Mouse (Mus musculus): ENCODE results near the gene Suv39h1. TPM values are rescaled to one million over a fixed set of nuclear protein-coding genes. Genes with fewer than 3 reads are reported as not detected.
"Not testable (repeated sequence)": the region's sequence is repeated elsewhere in the genome, so short reads cannot be mapped to it uniquely, and the experiment has no call there.

The Suv39h1 gene
- total and polyA plus RNA-seq, 2 experiments from 2014 or later: 37.7 to 46.1 TPM

GRCm38 (mm10) chrX:8026811-8027210, 47.7 kb downstream of the Suv39h1 start:
- no peaks in the 10 kb centered on the region for H3K36me3 ChIP-seq (ENCODE audit: insufficient read depth)
- TF ChIP-seq CTCF (IDR thresholded peaks at IDR 0.05; ENCODE audit: low read depth): no peak
- DNase-seq (no peak), ATAC-seq (no peak)
- H3K4me3 ChIP-seq (ENCODE audit: low read depth, low read length): no peak overlapping the region
- H3K27ac ChIP-seq (ENCODE audit: low read depth, low read length): no peak overlapping the region
- H3K27me3 ChIP-seq (ENCODE audit: insufficient read depth, low read length): no peaks in the 10 kb centered on the region
- 77% methylated on average over 4 of the region's 4 CpGs for WGBS
- no peak overlapping the region for H3K9ac ChIP-seq
- H3K4me1 ChIP-seq (ENCODE audit: insufficient read depth): no peaks in the 10 kb centered on the region
- H3K9me3 ChIP-seq (ENCODE audit: low read length): no peaks in the 10 kb centered on the region
- no peak overlapping the region for H3K4me2 ChIP-seq (ENCODE audit: low read depth)

GRCm38 (mm10) chrX:8024795-8025194, 49.8 kb downstream of the Suv39h1 start:
- Histone ChIP-seq H3K9me3 (ENCODE audit: low read length) (no peaks in the 10 kb centered on the region), H3K9ac (no peak overlapping the region), H3K4me2 (ENCODE audit: low read depth) (no peak overlapping the region), H3K27me3 (ENCODE audit: insufficient read depth, low read length) (no peaks in the 10 kb centered on the region), H3K27ac (ENCODE audit: low read depth, low read length) (no peak overlapping the region), H3K4me3 (ENCODE audit: low read depth, low read length) (no peak overlapping the region), H3K36me3 (ENCODE audit: insufficient read depth) (no peaks in the 10 kb centered on the region), H3K4me1 (ENCODE audit: insufficient read depth) (no peaks in the 10 kb centered on the region)
- TF ChIP-seq CTCF (IDR thresholded peaks at IDR 0.05; ENCODE audit: low read depth): no peak
- DNase-seq (no peak), ATAC-seq (no peak)
- WGBS: 63% methylated on average over 2 of the region's 2 CpGs

- ATAC-seq: peak; percentile 20; the same call in 1 of the 2 replicates
- no peaks in the 10 kb centered on the region for H3K9me3 ChIP-seq (ENCODE audit: low read length)
Measured at GRCm38 (mm10) chrX:8020111-8020778, 54.3 kb downstream of the Suv39h1 start.

GRCm38 (mm10) chrX:8018286-8018685, 56.3 kb downstream of the Suv39h1 start, which contains the start of gene Glod5:
Gene Glod5, minus strand, starts transcription at chrX:8018492.
- 66% methylated on average over 2 of the region's 2 CpGs for WGBS
- Histone ChIP-seq H3K9ac (no peak within 1 kb of the TSS), H3K4me2 (ENCODE audit: low read depth) (no peak within 1 kb of the TSS), H3K9me3 (ENCODE audit: low read length) (no peaks in the 10 kb centered on the region), H3K36me3 (ENCODE audit: insufficient read depth) (no peaks in the 10 kb centered on the region), H3K4me1 (ENCODE audit: insufficient read depth) (no peaks in the 10 kb centered on the region), H3K4me3 (ENCODE audit: low read depth, low read length) (no peak within 1 kb of the TSS), H3K27ac (ENCODE audit: low read depth, low read length) (no peak within 1 kb of the TSS), H3K27me3 (ENCODE audit: insufficient read depth, low read length) (no peaks in the 10 kb centered on the region)
- DNase-seq: no peak
- TF ChIP-seq CTCF (IDR thresholded peaks at IDR 0.05; ENCODE audit: low read depth): no peak
- ATAC-seq: no peak

More at GRCm38 (mm10) chrX:8020111-8020778, 54.3 kb downstream of the Suv39h1 start:
- H3K27ac ChIP-seq (ENCODE audit: low read depth, low read length): no peak overlapping the region
- no peak overlapping the region for H3K9ac ChIP-seq
- no peaks in the 10 kb centered on the region for H3K4me1 ChIP-seq (ENCODE audit: insufficient read depth)
- H3K36me3 ChIP-seq (ENCODE audit: insufficient read depth): no peaks in the 10 kb centered on the region
- no peak for DNase-seq
- WGBS: 63% methylated on average over 2 of the region's 2 CpGs
- TF ChIP-seq CTCF (IDR thresholded peaks at IDR 0.05; ENCODE audit: low read depth): peak; percentile 35
- no peaks in the 10 kb centered on the region for H3K27me3 ChIP-seq (ENCODE audit: insufficient read depth, low read length)
- no peak overlapping the region for H3K4me2 ChIP-seq (ENCODE audit: low read depth)
- no peak overlapping the region for H3K4me3 ChIP-seq (ENCODE audit: low read depth, low read length)

- Histone ChIP-seq H3K27ac (ENCODE audit: low read depth, low read length) (no peak overlapping the region), H3K9ac (no peak overlapping the region), H3K4me3 (ENCODE audit: low read depth, low read length) (no peak overlapping the region), H3K27me3 (ENCODE audit: insufficient read depth, low read length) (no peaks in the 10 kb centered on the region), H3K4me2 (ENCODE audit: low read depth) (no peak overlapping the region), H3K36me3 (ENCODE audit: insufficient read depth) (no peaks in the 10 kb centered on the region), H3K4me1 (ENCODE audit: insufficient read depth) (no peaks in the 10 kb centered on the region), H3K9me3 (ENCODE audit: low read length) (no peaks in the 10 kb centered on the region)
- ATAC-seq: peak; percentile 27; the same call in 1 of the 2 replicates
- DNase-seq: peak; percentile 64
- WGBS: 13% methylated on average over 5 of the region's 5 CpGs
- peak; percentile 65 for TF ChIP-seq CTCF (IDR thresholded peaks at IDR 0.05; ENCODE audit: low read depth)
Measured at GRCm38 (mm10) chrX:8017142-8017541, 57.4 kb downstream of the Suv39h1 start.

GRCm38 (mm10) chrX:8015675-8016074, 58.9 kb downstream of the Suv39h1 start:
- not testable (repeated sequence) for H3K36me3 ChIP-seq (ENCODE audit: insufficient read depth); H3K9me3 ChIP-seq (ENCODE audit: low read length); H3K4me2 ChIP-seq (ENCODE audit: low read depth); ATAC-seq; H3K27me3 ChIP-seq (ENCODE audit: insufficient read depth, low read length); DNase-seq; H3K27ac ChIP-seq (ENCODE audit: low read depth, low read length); H3K9ac ChIP-seq; H3K4me3 ChIP-seq (ENCODE audit: low read depth, low read length); H3K4me1 ChIP-seq (ENCODE audit: insufficient read depth)
- 36% methylated on average over 7 of the region's 7 CpGs for WGBS

- DNase-seq: no peak
- Histone ChIP-seq H3K9ac (no peak overlapping the region), H3K9me3 (ENCODE audit: low read length) (no peaks in the 10 kb centered on the region), H3K27ac (ENCODE audit: low read depth, low read length) (no peak overlapping the region), H3K4me1 (ENCODE audit: insufficient read depth) (no peaks in the 10 kb centered on the region), H3K4me2 (ENCODE audit: low read depth) (no peak overlapping the region), H3K36me3 (ENCODE audit: insufficient read depth) (no peaks in the 10 kb centered on the region), H3K27me3 (ENCODE audit: insufficient read depth, low read length) (no peaks in the 10 kb centered on the region), H3K4me3 (ENCODE audit: low read depth, low read length) (no peak overlapping the region)
- 30% methylated on average over 7 of the region's 8 CpGs for WGBS
- TF ChIP-seq CTCF (IDR thresholded peaks at IDR 0.05; ENCODE audit: low read depth): no peak
- ATAC-seq: no peak; the same call in 1 of the 2 replicates
Measured at GRCm38 (mm10) chrX:8013569-8014314, 60.8 kb downstream of the Suv39h1 start.
